Mouse (Mus musculus): Measurements from ENCODE around the gene Slc22a14. TPM values are rescaled to one million over a fixed set of nuclear protein-coding genes. Genes with fewer than 3 reads are reported as not detected.
"Not testable (repeated sequence)": the region's sequence is repeated elsewhere in the genome, so short reads cannot be mapped to it uniquely, and the experiment has no call there.

Slc22a14 gene
- total and polyA plus RNA-seq, 3 experiments, result 0.12 TPM; not detected in 2

DNA sequence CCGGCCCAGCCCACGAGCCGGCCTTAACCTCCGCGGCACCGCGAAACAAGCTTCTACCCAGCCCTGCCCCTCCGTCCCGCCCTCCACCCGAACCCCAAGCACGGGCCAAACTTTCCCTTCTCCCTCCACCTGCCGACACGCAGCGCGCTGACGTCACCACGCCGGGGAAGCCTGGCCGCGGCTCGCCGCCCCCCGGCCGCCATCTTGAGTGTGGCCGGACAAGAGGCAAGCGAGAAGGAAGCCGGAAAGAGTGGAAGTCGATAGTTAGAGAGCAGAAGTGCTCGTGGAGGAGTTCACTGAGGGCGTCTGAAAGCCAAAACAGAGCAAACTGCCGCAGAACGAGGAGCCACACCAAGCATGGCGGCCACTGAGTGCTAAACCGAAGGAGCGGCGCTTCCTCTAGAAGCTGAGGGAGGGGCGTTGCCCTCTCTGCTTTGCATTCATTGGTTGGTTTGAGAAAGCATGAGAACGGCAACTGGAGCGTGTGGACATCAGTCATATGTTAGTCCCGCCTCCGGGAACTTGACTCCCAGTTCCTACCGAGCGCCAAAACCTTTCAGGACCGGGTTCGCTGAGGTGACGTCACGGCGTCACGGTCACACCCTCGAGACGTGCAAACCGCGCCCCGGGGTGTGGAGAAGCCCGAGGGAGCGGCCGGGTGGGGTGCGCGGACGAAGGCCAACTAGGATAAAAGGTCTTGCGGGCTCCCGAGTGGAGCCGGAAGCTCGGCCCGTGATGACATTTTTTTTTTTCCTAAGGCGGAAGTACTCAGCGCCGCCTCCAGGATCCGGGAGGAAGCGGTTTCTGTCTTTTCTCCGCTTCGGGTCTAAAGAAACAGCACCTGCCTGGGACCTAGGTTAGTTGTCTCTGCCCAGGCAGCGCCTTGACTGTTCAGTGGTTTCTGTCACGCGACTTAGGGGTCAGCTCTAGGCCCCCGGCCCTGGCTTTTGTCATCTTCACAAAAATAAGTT lies 42.8 kb downstream of the Slc22a14 start, which contains the start of gene Oxsr1:
Oxsr1 (minus strand) TSS at position 139 of the 971 bp plus-strand sequence.
- DNase-seq, result peak; percentile 100

GRCm38 (mm10) chr9:119321392-119322229 lies 43.7 kb downstream of the Slc22a14 start:
- DNase-seq, result no peak

GRCm38 (mm10) chr9:119320946-119321345 lies 44.4 kb downstream of the Slc22a14 start:
- DNase-seq, result no peak

DNA sequence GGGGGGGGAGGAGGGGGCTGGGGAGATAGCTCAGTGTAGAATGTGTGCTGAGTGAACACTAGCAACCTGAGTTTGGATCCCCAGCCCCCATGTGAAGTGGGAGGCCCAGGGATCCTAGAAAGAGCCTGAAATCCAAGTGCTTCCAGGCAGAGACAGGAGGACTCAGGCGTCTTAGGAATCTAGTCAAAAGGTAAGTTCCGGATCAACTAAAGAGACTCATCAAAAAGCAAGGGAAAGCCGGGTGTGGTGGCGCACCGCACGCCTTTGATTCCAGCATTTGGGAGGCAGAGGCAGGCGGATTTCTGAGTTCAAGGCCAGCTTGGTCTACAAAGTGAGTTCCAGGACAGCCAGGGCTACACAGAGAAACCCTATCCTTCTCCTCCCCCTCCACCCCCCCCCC lies 44.9 kb downstream of the Slc22a14 start:
- no peak for DNase-seq

GRCm38 (mm10) chr9:119318891-119319290 lies 46.5 kb downstream of the Slc22a14 start:
- DNase-seq, result no peak

- no peak for DNase-seq
These were observed 52.3 kb downstream of the Slc22a14 start for GRCm38 (mm10) chr9:119313096-119313495.

DNA sequence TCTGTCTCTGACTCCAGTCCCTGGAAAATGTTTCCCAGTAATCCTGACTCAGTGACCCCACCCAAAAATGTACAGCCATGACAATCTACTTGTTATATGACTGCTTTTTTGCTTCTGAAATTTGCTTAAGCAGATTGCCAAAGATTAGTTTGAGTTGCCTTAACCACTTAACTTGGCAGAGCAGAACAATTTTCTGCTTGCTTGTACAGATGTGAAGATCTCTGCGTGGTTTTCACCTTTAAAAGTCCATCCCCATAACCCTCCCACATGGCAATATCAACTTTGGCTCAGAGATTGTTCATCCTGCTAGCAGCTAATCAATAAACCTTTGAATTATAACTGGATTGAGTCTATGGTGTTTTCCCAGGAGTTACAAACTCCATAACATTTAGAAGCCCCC lies 56.3 kb downstream of the Slc22a14 start:
- no peak for DNase-seq

DNA sequence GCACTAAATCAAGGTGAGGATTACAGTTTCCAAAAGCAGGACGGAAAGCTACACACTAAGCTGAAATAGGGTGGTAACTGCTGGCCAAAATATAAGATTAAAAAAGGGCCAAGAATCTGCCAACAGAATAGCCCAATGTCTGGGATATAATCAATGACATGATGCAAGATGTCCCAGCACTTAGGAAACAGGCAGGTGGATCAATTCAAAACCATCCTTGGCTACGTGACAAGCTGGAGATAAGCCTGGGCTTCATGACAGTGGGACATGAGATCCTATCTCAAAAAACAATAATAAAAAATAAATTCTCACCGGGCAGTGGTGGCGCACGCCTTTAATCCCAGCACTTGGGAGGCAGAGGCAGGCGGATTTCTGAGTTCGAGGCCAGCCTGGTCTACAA lies 59.5 kb downstream of the Slc22a14 start:
- no peak for DNase-seq

DNA sequence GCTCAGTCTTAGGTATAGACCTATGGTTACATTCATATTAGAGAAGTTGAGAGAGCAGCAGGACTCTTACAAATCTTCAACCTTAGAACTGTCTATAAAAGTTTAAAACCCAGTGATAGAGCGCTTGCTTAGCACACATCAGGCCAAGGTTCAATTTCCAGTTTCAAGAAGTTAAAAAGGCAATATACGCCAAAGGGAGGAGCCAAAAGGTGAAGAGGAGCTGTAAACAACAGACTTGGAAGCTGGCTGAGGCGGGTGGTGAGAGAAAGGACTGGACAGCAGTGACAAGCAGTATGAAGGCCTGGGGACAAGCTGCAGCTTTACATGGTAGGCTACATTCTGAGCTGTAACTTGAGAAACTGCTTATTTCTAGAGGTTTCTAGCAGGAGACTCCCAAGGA lies 66.8 kb downstream of the Slc22a14 start:
- no peak for DNase-seq

GRCm38 (mm10) chr9:119297696-119298095 lies 67.7 kb downstream of the Slc22a14 start:
- no peak for DNase-seq

- DNase-seq, result no peak
These were observed 74.6 kb downstream of the Slc22a14 start for GRCm38 (mm10) chr9:119290791-119291190.

DNA sequence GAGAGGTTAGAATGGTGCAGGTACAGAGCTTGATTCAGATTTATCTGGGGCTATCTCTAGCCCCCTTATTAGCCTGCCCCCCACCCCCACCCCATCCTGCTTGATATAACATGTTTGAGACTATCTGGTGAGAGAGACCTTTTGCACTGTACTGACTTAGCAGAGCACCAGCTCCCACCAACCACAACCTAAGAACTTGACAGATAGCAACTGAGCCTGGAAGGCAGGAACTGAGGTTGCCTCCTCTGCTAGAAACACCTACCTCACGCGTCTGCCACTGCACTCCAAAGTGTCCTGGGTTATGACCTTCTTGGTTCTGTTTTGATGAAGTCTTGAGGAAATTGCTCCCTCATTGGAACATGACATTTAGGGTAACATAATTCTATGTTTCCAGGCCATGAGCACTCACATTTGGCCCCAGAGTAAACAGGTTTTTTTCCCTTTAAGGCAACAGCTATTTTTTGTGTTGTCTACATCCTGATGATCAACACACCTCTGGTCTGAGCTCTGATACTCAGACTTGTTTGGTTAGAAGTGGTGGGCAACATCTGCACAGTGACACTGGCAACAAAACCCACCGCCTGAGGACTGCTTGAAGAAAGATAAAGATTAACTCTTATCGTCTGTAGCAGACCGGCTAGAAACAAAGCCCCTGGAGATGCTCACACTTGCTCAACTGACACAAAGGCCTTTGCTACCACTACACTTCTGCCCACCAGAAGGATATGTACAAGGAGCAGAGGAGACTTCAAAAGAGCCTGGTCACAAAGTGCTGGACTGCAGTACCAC lies 84.3 kb downstream of the Slc22a14 start:
- DNase-seq, result no peak

GRCm38 (mm10) chr9:119278031-119278430 lies 87.3 kb downstream of the Slc22a14 start:
- no peak for DNase-seq

DNA sequence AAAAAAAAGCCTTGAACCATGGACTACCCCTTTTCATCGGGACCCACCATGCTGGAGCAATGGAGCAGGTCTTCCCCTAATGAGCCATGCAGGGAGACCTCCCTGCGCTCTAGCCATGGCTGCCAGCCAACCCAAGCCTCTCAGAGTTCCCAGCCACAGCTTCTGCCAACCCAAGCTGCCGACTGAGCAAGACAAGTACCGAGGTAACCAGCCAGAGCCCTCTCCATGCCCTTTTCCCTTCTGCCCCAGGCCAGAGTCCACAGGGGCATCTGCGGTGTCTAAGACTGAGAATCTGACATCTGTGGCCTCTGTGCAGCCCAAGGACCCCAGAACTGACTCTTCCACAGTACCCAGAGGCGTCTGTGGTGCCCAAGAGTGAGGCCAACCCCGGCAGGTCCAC lies 89.0 kb downstream of the Slc22a14 start:
- peak; percentile 11 for DNase-seq

GRCm38 (mm10) chr9:119274814-119275213 lies 90.5 kb downstream of the Slc22a14 start:
- not testable (repeated sequence) for DNase-seq

- DNase-seq, result no peak
These were observed 93.9 kb downstream of the Slc22a14 start for GRCm38 (mm10) chr9:119271496-119271895.

DNA sequence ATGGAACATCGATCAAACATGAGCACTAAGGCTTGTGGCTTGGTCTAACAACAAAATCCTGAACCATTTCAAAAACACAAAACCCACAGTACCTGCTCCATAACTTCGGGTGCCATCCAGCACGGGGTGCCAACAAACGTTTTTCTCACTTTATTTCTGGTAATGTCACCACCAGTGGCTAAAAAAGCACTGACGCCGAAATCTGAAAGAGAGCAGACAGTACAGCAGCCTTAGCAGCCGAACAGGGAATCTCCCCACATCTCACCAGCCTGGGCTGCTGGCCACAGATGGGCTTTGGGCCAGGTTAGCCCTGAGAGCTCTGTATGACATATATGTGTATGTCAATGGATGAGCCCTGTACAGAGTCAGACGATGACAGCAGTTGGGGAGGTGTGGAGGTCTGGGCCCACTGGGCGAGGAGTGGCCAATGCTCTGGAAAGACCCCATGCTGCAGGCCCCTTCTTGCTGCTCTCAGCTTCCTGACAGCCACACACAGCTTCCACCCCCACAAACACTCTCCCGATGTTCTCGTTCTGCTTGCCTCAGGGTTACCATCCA lies 96.7 kb downstream of the Slc22a14 start:
- no peak for DNase-seq

GRCm38 (mm10) chr9:119268120-119268519 lies 97.2 kb downstream of the Slc22a14 start:
- DNase-seq, result no peak

GRCm38 (mm10) chr9:119266121-119266395 lies 99.3 kb downstream of the Slc22a14 start:
- DNase-seq, result not testable (repeated sequence)

- not testable (repeated sequence) for DNase-seq
These were observed 99.8 kb downstream of the Slc22a14 start for GRCm38 (mm10) chr9:119265373-119266120.

DNA sequence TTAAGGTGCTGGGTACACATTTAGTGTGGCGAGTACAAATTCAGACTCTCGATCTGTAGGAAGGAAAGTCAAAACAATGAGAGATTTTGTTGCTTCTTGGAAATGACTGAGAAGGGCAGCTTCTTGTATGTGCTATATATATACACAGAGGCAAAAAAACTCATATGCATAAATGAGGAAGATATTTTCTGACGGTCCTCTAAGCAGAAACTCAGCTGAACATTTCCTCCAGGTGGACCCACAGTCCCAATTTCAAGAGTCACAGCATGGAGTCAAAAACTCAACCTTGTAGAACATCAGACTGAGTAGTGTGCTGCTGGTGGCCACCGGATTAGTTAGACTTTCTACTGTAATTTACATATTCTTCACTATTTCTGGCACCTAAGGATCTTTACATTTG lies 102.3 kb downstream of the Slc22a14 start:
- DNase-seq, result no peak

All from adrenal gland, adult 2 months (tissue).